Mouse (Mus musculus): ENCODE measurements at regions not wholly inside any gene's neighbourhood (a gene's known extent, or its start where the extent isn't known, plus 50 kb on each side); places are given as distances from the start of the nearest gene placed in this dataset.

DNA sequence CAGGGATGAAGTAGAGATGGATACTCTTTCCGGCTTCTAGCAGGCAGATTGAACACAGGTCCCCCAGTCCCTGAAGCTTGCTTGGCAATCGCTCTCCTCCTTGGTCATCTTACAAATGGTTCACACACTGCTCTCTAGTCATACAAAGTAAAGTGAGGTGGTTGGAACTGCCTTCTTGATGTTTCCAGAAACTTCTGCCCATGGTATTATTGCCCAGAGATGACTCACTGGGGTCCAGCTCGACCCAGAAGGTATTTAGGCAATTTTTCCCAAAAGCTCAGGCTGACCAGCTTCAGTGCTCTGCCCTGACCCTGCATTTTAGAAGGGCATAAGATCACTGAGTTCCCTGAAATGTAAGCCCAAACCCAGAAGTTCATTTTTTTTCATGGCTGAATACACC is 139.2 kb upstream of the Tab2 start:
- TF ChIP-seq CTCF (IDR thresholded peaks at IDR 0.05; ENCODE audit: low read depth, low read length): no peak
- TF ChIP-seq POLR2A (IDR thresholded peaks at IDR 0.05; ENCODE audit: extremely low read depth, insufficient read depth, low read length): no peak
